Mouse (Mus musculus) kidney, adult 18-20 months (tissue): Measurements from ENCODE around the gene Gm10392.
"Not testable (repeated sequence)": the region's sequence is repeated elsewhere in the genome, so short reads cannot be mapped to it uniquely, and the experiment has no call there.

ENCODE experiments used
- DNase-seq: peaks from one replicate; pipeline ENCODE4 v3.0.0; 2021

Gene Gm10392

GRCm38 (mm10) chr11:77519043-77519442 lies at the start of gene Gm10392:
Gene Gm10392, minus strand, starts transcription at chr11:77519198.
- DNase-seq, result no peak

GRCm38 (mm10) chr11:77545261-77545660 lies 26.3 kb upstream of the Gm10392 start:
- DNase-seq, result no peak

DNA sequence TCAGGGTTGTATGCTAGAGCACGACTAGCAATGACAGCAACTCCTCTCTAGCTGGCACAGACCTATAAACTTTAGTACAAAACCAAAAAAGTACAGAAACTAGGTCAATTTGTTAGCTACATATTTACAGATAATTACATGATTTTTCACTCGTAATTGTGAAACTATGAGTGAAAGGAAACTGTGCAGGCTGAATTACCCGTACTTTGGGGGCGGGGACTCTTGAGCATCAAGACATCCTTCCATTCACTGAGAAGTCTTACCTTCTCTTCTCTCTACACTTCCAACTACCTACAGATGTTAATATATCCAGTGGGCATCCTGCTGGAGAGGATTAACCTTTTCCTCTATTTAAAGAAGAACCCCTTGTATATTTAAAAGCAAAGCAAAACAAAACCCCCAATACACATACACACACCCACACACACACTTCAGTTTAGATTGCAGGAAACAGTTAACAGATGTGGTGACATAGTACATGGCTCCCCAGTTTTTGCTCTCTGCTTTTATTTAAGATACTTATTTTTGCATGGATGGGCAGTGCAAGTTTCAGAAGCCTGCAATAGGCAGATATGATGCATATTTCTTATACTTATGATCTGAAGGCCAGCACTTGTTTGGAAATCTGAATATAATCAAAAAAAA lies 13.3 kb upstream of the Gm10392 start:
- no peak for DNase-seq

- DNase-seq, result no peak
Observed at GRCm38 (mm10) chr11:77530862-77531261, 11.9 kb upstream of the Gm10392 start.

- no peak for DNase-seq
Observed at GRCm38 (mm10) chr11:77529644-77530043, 10.6 kb upstream of the Gm10392 start.

DNA sequence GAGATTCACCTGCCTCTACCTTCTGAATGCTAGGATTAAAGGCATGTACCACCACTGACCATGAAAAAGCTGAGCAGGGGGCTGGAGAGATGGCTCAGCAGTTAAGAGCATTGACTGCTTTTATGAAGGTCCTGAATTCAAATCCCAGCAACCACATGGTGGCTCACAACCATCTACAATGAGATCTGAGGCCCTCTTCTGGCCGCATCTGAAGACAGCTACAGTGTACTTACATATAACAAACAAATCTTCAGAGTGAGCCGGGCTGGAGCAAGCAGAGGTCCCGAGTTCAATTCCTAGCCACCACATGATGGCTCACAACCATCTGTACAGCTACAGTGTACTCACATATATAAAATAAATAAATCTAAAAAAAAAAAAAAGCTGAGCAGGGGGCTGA lies 9.4 kb upstream of the Gm10392 start:
- DNase-seq, result not testable (repeated sequence)

- DNase-seq, result no peak
Observed at GRCm38 (mm10) chr11:77525804-77526486, 6.9 kb upstream of the Gm10392 start.

DNA sequence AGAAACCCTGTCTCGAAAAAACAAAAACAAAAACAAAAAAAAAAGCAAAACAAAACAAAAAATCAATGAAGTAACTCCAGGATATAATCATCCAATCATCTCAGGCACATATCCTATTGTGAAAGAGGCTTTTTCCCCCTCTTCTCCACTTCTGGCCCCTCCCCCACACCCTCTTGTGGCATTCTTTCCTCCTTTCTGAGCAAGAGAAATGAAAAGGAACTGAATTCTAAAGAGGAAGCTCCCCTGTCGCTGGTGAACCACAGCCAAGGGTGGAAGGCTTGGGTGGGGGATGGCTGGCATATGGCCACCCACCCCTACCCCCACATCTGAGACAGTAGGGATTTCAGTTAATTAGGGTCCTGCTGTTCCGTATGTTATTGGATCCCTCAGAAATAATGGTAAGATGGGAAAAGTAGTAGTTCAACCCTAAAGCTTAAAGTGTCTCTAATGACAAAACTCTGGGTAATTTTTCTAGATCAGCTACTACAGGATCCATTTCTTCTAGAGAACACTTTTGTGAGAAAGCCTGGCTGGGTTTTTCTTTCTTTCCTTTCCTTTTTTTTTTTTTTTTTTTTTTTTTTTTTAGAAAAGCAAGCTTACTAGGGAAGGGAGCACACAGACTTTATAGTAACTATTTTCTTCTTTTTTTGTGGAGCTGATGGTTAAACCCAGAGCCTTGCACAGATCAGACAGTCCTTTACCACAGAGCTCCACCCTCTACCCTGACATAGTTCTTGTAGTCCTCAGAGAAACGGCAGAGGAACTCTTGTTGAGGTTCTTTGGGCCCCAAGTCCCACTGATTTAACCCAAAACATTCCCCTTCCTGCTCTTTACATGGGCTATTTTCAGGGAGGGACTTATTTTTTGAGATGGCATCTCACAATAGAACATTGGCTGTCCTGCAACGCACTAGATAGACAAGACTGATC lies 1.9 kb upstream of the Gm10392 start:
- DNase-seq, result no peak

DNA sequence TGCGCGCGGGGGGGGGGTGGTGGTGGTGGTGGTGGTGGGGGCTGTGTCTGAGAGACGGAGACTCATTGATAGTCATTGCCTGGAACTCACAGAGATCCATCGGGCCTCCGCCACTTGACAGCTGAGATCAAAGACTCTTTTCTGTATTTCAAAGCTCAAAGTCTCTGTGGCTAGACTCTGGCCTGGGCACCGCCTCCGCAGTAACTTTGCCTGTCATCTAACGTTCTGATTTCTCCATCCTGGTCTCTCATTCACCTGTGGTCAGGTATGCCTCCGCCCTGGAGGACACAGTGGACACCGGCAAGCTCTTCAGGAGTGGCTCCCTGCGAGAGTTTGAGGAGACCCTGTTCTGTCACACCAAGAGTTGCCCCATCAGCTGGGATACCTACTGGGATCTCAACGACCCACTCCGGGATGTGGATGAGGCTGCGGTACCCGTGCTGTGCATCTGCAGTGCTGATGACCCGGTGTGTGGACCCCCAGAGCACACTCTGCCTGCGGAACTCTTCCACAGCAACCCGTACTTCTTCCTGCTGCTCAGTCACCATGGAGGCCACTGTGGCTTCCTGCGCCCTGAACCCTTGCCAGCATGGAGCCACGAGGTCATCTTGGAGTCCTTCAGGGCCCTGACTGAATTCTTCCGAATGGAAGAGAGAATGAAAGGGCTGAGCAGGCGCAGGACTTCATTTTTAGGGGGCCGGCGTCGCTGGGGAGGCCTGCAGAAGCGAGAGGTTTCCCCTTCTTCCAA lies 773 bp downstream of the Gm10392 start:
- DNase-seq, result no peak

- no peak for DNase-seq
Observed at GRCm38 (mm10) chr11:77516553-77517425, 2.2 kb downstream of the Gm10392 start.

DNA sequence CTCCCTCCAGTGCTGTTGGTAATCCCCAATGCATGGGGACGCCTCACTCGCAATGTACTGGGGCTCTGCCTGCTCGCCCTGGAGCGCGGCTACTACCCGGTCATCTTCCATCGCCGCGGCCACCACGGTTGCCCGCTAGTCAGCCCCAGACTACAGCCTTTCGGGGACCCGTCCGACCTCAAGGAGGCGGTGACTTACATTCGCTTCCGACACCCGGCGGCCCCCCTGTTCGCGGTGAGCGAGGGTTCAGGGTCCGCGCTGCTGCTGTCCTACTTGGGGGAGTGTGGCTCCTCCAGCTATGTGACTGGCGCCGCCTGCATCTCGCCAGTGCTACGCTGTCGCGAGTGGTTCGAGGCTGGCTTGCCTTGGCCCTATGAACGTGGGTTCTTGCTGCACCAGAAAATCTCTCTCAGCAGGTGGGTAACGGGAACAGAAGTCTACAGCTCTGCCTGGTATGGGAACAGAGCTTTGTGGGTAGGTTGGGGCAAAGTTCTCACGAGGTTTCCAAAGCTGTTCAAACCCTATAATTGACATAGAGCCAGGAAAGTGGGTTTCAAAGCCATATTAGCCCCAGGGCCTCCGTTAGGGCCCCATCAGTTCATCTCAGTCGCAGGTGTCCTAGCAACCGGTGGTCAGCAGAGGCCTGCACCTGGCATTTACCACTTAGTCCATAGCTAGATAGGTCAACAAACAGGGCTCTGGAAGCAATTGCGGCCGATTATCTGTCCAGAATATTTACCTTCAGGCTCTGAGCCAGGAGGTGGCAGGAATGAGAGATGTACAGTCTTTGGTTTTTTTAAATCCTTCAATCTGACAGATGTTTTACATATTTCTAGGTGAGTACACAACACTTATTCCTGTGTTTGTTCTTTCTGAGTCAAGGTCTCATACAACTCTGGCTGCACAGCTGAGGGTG lies 3.1 kb downstream of the Gm10392 start, which contains the start of gene Trp53i13:
TSS of gene Trp53i13 (minus strand) at position 344 of the 916 bp plus-strand sequence.
- no peak for DNase-seq

- DNase-seq, result peak; percentile 83
Observed at GRCm38 (mm10) chr11:77514832-77515636, 4.0 kb downstream of the Gm10392 start, which contains the start of gene Abhd15. Gene Abhd15, plus strand, starts transcription at chr11:77515121.

DNA sequence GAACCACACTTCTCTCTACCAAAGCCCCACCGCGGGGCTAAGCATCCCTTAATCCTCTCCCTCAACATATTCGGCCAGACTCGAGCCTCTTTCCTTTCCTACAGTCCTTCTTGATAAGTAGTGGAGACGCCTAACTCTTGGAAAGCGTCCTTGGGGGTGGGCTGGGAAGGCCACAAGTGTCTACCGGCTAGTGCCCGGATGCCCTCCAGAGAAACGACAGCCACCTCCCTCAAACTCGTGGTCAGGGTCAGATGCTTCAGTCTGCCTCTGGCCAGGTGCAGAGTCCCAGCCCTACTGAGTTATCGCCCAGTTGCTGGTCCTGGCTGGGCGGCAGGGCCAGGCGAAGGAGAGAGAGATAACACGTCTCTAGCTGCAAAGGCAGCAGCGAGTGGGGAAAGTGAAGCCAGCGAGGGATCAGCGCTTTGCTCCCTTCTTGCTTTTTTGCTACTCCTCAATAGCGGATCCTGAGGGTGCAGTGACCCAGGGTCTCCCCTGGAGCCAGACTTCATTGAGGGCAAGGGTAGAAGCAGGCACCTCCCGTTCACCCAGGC lies 4.6 kb downstream of the Gm10392 start:
- DNase-seq, result no peak

GRCm38 (mm10) chr11:77513811-77514170 lies 5.2 kb downstream of the Gm10392 start:
- DNase-seq, result no peak

DNA sequence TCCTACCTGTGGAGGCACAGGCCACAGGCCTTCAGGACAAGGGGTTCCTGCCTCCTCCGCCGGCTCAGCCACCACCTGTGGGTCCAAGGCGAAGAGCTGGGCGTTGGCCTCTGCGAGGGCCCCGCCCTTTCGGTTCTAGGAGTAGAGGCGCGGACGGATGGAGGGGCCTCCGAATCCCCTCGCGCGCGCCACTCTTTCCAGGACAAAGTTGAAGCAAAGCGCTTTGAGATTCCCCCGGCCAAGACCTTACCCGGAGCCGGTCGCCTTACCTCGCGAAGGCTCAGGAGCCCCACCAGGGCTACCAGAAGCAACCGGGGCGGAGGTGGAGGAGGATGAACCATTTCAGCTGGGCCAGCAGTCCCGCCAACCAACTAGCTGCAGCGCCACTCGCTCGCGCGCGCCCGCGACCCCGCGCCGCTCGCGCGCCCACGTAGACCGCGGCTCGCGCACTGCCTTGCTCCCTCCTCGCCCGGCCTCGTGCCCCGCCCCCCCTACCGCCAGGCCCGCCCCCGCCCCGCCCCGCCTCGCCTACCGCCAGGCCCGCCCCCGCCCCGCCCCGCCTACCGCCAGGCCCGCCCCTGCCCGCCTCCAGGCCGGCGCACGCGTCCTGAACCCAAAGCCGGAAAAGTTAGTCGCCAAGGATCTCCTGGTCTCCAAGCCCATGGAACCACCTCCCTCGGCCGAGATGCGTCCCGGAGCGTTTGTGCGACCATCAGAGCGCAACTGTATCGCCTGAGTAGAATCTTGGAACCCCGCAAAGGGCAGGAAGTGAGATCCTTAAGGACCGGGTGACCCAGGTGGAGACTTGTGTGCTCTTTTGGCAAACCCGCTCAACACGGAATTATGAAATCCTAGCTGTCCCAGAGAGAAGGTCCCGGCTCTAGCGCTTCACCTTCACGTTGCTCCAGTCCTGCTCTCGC lies 5.8 kb downstream of the Gm10392 start:
- peak; percentile 88 for DNase-seq

- DNase-seq, result no peak
Observed at GRCm38 (mm10) chr11:77511336-77511735, 7.7 kb downstream of the Gm10392 start.

DNA sequence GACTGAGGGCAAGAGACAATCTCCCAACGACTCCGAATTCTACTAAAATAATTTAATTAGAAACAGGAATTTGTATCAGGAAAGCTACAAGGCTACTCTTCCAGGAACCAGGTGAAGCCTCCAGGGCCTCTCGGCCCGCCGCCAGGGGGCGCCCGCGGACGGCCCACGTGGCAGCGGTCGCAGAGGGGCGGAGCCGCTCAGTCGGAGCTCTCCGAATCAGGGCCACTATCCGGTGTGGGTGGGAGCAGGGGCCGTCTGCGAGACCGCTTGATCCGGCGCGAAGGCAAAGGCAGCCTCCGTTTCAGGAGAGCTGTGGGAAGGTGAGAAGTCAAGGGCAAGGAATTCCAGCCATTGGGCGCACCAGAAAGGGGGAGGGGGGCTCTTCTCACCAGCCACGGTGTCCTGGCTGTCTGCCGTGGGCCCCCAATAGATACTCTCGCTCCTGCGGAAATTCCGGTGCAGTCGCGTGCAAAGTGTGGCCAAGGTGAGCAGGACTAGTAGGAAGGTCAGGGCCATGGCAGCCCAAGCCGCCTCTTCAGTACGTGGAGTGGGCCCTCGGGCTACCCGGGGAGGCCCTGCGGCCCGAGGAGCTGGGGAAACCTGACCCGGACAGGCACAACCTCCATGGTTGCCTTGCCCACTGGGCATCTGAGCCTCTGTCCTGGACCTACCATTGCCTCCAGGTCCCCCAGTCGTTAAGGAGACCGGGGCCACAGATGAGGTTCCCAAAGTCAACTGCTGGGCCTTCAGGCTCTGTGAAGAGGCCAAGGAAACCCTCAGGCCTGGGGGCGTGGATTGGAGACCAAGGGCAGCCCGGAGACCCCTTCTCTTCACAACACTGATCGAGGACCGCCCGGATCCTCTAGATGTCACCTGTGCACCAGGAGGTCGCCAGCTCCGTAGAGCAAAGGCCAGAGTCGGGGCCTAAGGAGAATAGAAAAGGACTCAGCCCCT lies 10.7 kb downstream of the Gm10392 start:
- DNase-seq, result peak; percentile 90
